In genomic region chr13:43319396-43319795, GRCm38 (mm10) we compare ENCODE assay signal across 26 mouse cellular contexts. TPM values are rescaled to one million over a fixed set of nuclear protein-coding genes. Genes with fewer than 3 reads are reported as not detected.
DNase-seq lines count a peak whose midpoint lies in the region; ATAC-seq lines count a peak whose summit lies in the region.
"Had no signal": no experiment of that assay in that cellular context is flagged by ENCODE, and none has a peak within 500 bp of the region (broad histone marks: within the 10 kb centered on the region; RNA-seq: fewer than 3 reads in every experiment).

No protein-coding gene starts in this region.

- H3K4me2 ChIP-seq in midbrain, embryonic 11.5 days, result no peak overlapping the region
- H3K4me2 ChIP-seq: embryonic facial prominence, embryonic 13.5 days; forebrain, embryonic 13.5 days; heart, embryonic 11.5 days; hindbrain, embryonic 12.5 days; hindbrain, embryonic 15.5 days had no signal

- no peaks in the 10 kb centered on the region for H3K36me3 ChIP-seq in midbrain, embryonic 11.5 days (ENCODE audit: control insufficient read depth, insufficient read depth, low read length)
- H3K36me3 ChIP-seq in midbrain, embryonic 10.5 days, result no peaks in the 10 kb centered on the region
- H3K36me3 ChIP-seq: embryonic facial prominence, embryonic 10.5 days; embryonic facial prominence, embryonic 13.5 days; hindbrain, embryonic 12.5 days; hindbrain, embryonic 15.5 days had no signal

- H3K9ac ChIP-seq in midbrain, embryonic 11.5 days (ENCODE audit: low read length), result no peak overlapping the region
- H3K9ac ChIP-seq: embryonic facial prominence, embryonic 13.5 days; forebrain, embryonic 13.5 days; hindbrain, embryonic 12.5 days; hindbrain, embryonic 15.5 days had no signal

- peak; percentile 17 for DNase-seq in midbrain, embryonic 11.5 days (ENCODE audit: low spot score, missing footprints)
- no peak for DNase-seq in midbrain, embryonic 10.5 days (ENCODE audit: low spot score)
- peak; percentile 77 for DNase-seq in 416B (ENCODE audit: low read depth)
- no peak for DNase-seq in gastrocnemius, adult 8-10 months (ENCODE audit: low spot score in 2 of 2)
- DNase-seq in lung, postnatal 10 days, result no peak
- DNase-seq: adrenal gland, adult 8-10 months; adrenal gland, postnatal 25 days; cerebellum, adult 11 months; cerebellum, adult 2 months; cerebellum, adult 9-11 months; cerebellum, postnatal 25 days; gastrocnemius, postnatal 10 days; gastrocnemius, postnatal 36 days; heart, adult 11 months had no signal

- no peak overlapping the region for H3K4me3 ChIP-seq in midbrain, embryonic 11.5 days (ENCODE audit: low read depth, low read length)
- H3K4me3 ChIP-seq in midbrain, embryonic 10.5 days, result no peak overlapping the region
- H3K4me3 ChIP-seq: embryonic facial prominence, embryonic 10.5 days; embryonic facial prominence, embryonic 13.5 days; erythroblast, embryonic 14.5 days; forebrain, embryonic 13.5 days; hindbrain, embryonic 12.5 days; hindbrain, embryonic 15.5 days had no signal

- no peaks in the 10 kb centered on the region for H3K9me3 ChIP-seq in midbrain, embryonic 11.5 days (ENCODE audit: control insufficient read depth, low read length)
- H3K9me3 ChIP-seq in midbrain, embryonic 10.5 days (replicated peaks), result no peaks in the 10 kb centered on the region; the same call in 1 of the 2 replicates
- H3K9me3 ChIP-seq: embryonic facial prominence, embryonic 13.5 days; forebrain, embryonic 13.5 days; hindbrain, embryonic 12.5 days; hindbrain, embryonic 15.5 days had no signal

- 73% methylated on average over 3 of the region's 3 CpGs for WGBS in midbrain, embryonic 11.5 days
- WGBS in midbrain, embryonic 10.5 days, result 70% methylated on average over 3 of the region's 3 CpGs

- H3K4me1 ChIP-seq in midbrain, embryonic 11.5 days (ENCODE audit: control insufficient read depth, insufficient read depth, low read length), result no peaks in the 10 kb centered on the region
- H3K4me1 ChIP-seq in midbrain, embryonic 10.5 days, result no peaks in the 10 kb centered on the region
- H3K4me1 ChIP-seq: embryonic facial prominence, embryonic 10.5 days; embryonic facial prominence, embryonic 13.5 days; forebrain, embryonic 13.5 days; hindbrain, embryonic 12.5 days; hindbrain, embryonic 15.5 days had no signal

- no peaks in the 10 kb centered on the region for H3K27me3 ChIP-seq in midbrain, embryonic 11.5 days (ENCODE audit: control insufficient read depth, insufficient read depth, low read length)
- no peaks in the 10 kb centered on the region for H3K27me3 ChIP-seq in midbrain, embryonic 10.5 days (ENCODE audit: low read depth, poor library complexity, severe bottlenecking)
- H3K27me3 ChIP-seq: embryonic facial prominence, embryonic 13.5 days; forebrain, embryonic 13.5 days; hindbrain, embryonic 12.5 days; hindbrain, embryonic 15.5 days had no signal

- ATAC-seq in midbrain, embryonic 11.5 days (ENCODE audit: low FRiP score), result no peak
- peak; percentile 37 for ATAC-seq in granulocyte monocyte progenitor cell, adult 5-6 weeks (replicated peaks; ENCODE audit: poor library complexity, severe bottlenecking)
- ATAC-seq: activated CD4-positive, CD25-positive, alpha-beta regulatory T cell, adult 4 months; CD4-positive, CD25-positive, alpha-beta regulatory T cell, adult 4 months; forebrain, embryonic 13.5 days; forebrain, embryonic 16.5 days; intestine, postnatal 0 days had no signal

- H3K27ac ChIP-seq in midbrain, embryonic 11.5 days (ENCODE audit: low read depth, low read length), result no peak overlapping the region
- H3K27ac ChIP-seq in midbrain, embryonic 10.5 days (replicated peaks), result no peak overlapping the region
- H3K27ac ChIP-seq: embryonic facial prominence, embryonic 10.5 days; embryonic facial prominence, embryonic 13.5 days; forebrain, embryonic 13.5 days; hindbrain, embryonic 12.5 days; hindbrain, embryonic 15.5 days had no signal

RNA-seq across cellular contexts. Expression of gene Gfod1, which starts 15.4 kb away (rescaled TPM):
- 0.53 and 0.77 TPM in 2 replicates for polyA plus RNA-seq in midbrain, embryonic 11.5 days (2014; fragmentation: Nextera tagmentation; extraction: Ambion mirVana)
- 0.10 and 0.37 TPM in 2 replicates for polyA plus RNA-seq in midbrain, embryonic 10.5 days (2016; fragmentation: Nextera tagmentation; extraction: Ambion mirVana)
- 13.2 and 13.9 TPM in 2 replicates for total RNA-seq in granulocyte monocyte progenitor cell, adult 5-6 weeks (2014; fragmentation: Nextera tagmentation)
- 7.5 and 7.8 TPM in 2 replicates for total RNA-seq in granulocyte monocyte progenitor cell, adult 5-6 weeks (2017)
- total RNA-seq in gastrocnemius, adult 8-10 months (2022), result 1 to 10 TPM; 3.6 to 4.9 (median 4.3) TPM

RNA-seq across cellular contexts. Expression of gene Sirt5, which starts 45.9 kb away (rescaled TPM):
- polyA plus RNA-seq in midbrain, embryonic 11.5 days (2014; fragmentation: Nextera tagmentation; extraction: Ambion mirVana), result 25.5 and 26.6 TPM in 2 replicates
- polyA plus RNA-seq in midbrain, embryonic 10.5 days (2016; fragmentation: Nextera tagmentation; extraction: Ambion mirVana), result 21.0 and 26.2 TPM in 2 replicates
- total RNA-seq in granulocyte monocyte progenitor cell, adult 5-6 weeks (2014; fragmentation: Nextera tagmentation), result 5.2 and 15.7 TPM in 2 replicates
- total RNA-seq in granulocyte monocyte progenitor cell, adult 5-6 weeks (2017), result 5.2 and 6.0 TPM in 2 replicates
- 10 to 100 TPM; 14.9 to 22.6 (median 17.1) TPM for total RNA-seq in gastrocnemius, adult 8-10 months (2022)

Comparison
In these comparisons a context has a peak if more than half of its experiments do, and no peak if none do; other contexts are left out.
1. DNase-seq: peak in midbrain, embryonic 11.5 days (single experiment) and 416B (single experiment); none in midbrain, embryonic 10.5 days (single experiment), gastrocnemius, adult 8-10 months (0 of 2) and lung, postnatal 10 days (single experiment).